Mouse (Mus musculus): ENCODE results near the gene Syt7.

Syt7 gene

DNA sequence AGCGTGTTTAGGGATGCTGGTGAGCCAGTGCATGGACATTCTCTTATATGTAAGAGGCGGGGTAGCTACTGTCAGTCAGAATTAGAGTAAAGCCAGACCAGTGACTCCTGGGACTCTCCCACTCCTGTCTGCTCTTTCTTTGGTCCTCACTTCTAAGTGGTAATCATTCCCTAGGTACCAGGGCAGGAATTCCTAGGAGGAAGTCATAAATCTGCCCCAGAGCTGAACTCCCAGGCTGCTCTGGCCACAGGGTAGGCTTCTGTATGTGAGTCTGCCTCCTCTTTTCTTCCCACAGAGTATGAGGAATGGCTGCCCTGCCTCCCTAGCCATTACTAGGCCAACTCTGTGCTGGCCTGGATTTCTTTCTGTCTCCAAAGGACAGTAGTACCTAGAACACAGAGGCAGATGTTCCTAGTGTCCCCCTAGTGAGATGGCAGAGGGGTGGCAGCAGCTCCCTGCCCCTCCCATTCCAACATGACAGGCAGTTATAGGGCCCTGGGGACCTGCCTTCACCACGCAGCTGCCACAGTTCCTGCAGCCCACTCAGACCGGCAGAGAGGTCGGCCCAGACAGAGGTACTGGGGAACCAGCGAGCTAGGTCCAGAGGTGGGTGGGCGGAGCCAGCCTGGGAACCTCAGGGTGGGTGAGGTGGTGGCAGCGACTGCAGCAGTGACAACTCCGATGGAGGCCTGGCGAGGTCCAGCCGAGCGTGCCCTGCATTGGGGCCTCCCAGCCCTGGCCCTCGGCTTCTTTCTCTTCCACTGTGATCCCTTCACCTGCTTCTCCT lies 36.8 kb downstream of the Syt7 start:
- DNase-seq (ENCODE audit: low spot score in 2 of 2) = no peak

- DNase-seq (ENCODE audit: low spot score in 2 of 2) = no peak
Measured at GRCm38 (mm10) chr19:10426312-10426711, 37.4 kb downstream of the Syt7 start.

- no peak for DNase-seq (ENCODE audit: low spot score in 2 of 2)
Measured at GRCm38 (mm10) chr19:10426793-10427192, 37.9 kb downstream of the Syt7 start.

- DNase-seq (ENCODE audit: low spot score in 2 of 2) = no peak
Measured at GRCm38 (mm10) chr19:10427431-10427830, 38.5 kb downstream of the Syt7 start.

DNA sequence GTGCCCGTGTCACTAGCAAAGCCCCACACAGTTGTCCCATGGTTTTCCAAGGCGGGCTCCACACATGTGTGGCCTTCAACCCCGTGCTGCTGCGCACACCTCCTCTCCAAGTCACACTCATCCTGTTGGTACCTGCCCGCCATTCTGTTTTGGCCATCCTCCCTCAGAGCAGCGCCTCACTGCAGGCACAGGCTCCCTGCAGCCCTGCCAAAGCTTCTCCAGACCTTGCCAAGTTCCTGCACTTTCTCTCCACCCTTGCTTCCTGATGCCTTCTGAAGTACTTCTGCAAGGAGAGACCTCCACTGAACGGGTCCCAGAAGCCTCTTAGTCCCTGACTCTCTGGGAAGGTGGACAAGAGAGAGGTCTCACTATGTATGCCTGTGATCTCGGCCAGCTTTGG lies 40.5 kb downstream of the Syt7 start:
- DNase-seq (ENCODE audit: low spot score in 2 of 2) = no peak

- no peak for DNase-seq (ENCODE audit: low spot score in 2 of 2)
Measured at GRCm38 (mm10) chr19:10431410-10431809, 42.5 kb downstream of the Syt7 start.

DNA sequence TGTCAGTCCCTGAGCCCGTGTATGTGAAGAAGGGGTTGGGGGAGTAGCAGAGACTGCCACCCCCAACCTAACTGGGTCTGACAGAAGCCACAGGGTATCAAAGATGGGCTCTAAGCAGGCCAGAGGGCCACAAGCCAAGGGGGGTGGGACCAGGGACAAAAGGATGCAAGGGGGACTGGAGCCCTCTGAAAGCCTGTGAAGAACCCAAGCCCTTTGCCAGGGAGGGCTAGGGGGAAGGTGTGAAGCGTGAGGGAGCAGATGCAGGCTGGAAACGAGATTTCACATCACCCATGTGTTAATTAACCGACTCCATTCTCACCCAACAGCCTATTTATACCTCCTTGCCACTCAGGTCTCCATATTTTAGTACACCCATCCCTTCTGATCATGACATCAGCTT lies 43.0 kb downstream of the Syt7 start:
- DNase-seq (ENCODE audit: low spot score in 2 of 2) = no peak

- no peak for DNase-seq (ENCODE audit: low spot score in 2 of 2)
Measured at GRCm38 (mm10) chr19:10433225-10433624, 44.3 kb downstream of the Syt7 start.

- no peak for DNase-seq (ENCODE audit: low spot score in 2 of 2)
Measured at GRCm38 (mm10) chr19:10433879-10434540, 45.1 kb downstream of the Syt7 start.

DNA sequence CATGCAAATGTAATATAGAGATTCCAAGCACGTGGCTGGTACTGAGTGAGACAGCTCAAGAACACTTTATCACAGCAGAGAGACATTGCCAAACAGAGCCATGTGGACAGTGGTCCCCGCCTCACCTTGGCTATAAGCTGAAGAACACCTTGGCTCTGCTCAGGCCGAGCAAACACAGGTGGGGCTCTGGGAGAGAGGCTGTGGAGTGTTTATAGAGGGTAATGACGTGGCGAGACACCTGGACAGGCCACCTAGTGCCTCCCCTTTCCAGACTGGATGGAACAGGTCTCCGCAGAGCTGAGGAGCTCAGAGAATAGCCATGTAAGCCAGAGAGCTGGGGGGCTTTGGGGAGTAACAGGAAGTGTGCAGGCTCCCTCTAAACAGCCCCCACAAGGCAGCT lies 46.0 kb downstream of the Syt7 start:
- DNase-seq (ENCODE audit: low spot score in 2 of 2) = no peak

DNA sequence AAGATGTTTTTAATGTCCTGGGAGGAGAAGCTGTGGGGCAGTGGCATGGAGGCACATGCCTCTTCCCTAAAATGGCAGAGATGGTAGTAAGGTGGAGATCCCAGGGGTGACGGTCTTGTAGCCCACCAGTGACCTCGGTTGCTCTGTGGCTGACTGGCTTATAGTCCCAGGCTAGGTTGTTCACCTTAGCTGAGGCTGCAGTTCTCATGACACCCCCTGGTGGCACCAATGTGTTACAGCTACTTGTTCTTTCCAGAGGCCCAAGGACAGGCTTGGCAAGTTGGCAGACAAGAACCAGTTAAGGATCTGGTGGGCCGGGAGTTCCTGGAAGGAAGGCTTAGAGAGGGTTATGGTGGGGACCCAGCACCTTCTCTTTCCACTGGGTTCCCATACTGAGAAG lies 47.0 kb downstream of the Syt7 start:
- DNase-seq (ENCODE audit: low spot score in 2 of 2) = peak in 1 of 2 experiments; percentile 65

DNA sequence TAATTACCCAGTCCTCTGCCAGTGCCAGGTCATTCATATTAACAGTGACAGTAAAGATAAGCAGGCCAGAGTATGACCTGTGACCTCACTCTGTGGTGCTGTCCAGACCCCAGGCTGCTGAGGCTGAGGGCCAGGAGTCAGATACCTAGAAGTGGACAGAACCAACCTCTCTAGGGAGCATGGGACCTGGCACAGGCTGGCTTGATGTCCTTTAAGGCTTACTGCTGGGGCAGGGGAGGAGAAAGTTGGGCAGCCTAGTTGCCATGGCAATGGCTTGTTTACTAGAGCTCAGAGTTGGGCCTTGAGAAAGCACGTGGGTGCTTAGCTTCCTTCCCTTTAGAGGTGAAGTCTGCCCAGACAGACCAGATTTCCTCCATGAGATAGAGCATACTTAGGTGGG lies 47.8 kb downstream of the Syt7 start:
- no peak for DNase-seq (ENCODE audit: low spot score in 2 of 2)

DNA sequence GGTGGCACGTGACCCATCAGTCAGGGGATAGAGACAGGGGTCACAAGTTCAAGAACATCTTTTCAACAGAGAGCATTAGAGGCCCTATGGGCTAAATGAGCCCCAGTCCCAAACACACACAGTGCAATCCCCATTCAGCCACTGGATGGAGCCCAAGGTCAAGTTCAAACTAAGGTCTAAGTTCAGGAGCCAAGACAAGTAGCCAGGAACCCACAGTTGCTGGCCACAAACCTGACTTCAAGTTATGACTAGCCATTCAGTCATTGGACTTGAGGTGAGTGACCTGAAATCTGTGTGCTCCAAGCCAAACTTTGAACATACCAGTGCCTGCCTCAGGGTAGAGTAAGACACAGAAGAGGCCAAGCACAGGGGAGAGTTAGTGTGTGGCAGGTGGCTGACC lies 48.6 kb downstream of the Syt7 start:
- DNase-seq (ENCODE audit: low spot score in 2 of 2) = no peak

- DNase-seq (ENCODE audit: low spot score in 2 of 2) = no peak
Measured at GRCm38 (mm10) chr19:10444685-10445369, 55.9 kb downstream of the Syt7 start.

GRCm38 (mm10) chr19:10448275-10448674 lies 59.4 kb downstream of the Syt7 start:
- DNase-seq (ENCODE audit: low spot score in 2 of 2) = no peak

DNA sequence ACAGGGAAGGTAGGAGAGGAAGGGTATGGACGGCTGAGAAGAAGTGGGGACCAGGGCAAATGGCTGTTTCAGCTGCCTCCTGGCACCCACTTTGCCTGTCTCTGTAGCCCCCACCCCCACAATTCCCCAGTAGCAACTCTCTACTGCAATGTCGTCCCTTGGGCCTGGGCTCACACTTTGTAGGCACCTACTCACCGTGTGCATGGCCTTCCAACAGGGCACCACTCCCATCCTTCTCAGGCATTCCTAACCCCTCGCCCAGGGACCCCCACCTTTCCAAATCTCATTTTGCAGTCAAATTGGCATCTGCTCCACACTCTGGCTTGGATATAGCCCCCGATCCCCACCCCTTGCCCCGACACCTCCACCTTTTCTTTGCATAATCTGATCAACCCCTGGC lies 60.3 kb downstream of the Syt7 start:
- no peak for DNase-seq (ENCODE audit: low spot score in 2 of 2)

DNA sequence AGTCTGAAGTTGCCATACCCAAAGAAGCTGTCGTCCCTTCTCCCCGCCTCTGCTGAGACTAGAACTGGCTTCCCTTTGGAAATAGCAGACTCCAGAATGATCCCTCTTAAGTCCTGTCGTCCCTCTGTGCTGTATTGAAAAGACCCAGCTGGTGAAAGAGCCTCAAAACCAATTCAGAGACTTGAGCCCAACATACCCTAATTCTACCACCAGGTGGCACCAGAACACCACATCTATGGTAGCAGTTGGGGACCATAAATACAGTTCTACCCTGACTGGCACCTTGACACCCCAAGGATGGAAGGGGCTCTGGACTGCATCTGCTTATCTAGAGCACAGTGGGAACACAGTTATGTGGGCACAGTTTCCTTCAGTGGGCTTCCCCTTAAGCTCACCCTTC lies 60.8 kb downstream of the Syt7 start:
- peak in 1 of 2 experiments; percentile 76 for DNase-seq (ENCODE audit: low spot score in 2 of 2)

GRCm38 (mm10) chr19:10454718-10455436 lies 66.0 kb downstream of the Syt7 start:
- no peak for DNase-seq (ENCODE audit: low spot score in 2 of 2)

- DNase-seq (ENCODE audit: low spot score in 2 of 2) = no peak
Measured at GRCm38 (mm10) chr19:10455437-10455806, 66.5 kb downstream of the Syt7 start.

GRCm38 (mm10) chr19:10456752-10457483 lies 68.0 kb downstream of the Syt7 start, which contains the start of gene Lrrc10b:
TSS of gene Lrrc10b (minus strand) at chr19:10457473.
- peak in 1 of 2 experiments; percentile 62 for DNase-seq (ENCODE audit: low spot score in 2 of 2)

DNA sequence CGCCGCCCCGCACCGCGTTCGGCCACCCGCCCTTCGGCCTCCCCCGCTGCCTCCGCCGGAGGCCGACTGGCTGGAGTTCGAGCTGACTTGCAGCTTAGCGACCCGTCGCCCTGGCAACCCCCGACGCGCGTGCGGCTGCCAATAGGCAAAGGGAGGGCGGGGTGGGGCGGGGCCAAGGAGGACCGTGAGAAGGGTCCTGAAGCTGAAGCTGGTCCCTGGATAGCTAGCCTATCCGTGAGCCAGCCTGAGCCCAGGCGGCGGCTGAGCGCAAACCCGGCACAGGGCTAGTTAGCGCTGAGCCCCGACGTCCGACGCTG lies 68.6 kb downstream of the Syt7 start:
- DNase-seq (ENCODE audit: low spot score in 2 of 2) = no peak

- no peak for DNase-seq (ENCODE audit: low spot score in 2 of 2)
Measured at GRCm38 (mm10) chr19:10458096-10458495, 69.2 kb downstream of the Syt7 start.
